Mouse (Mus musculus) right cerebral cortex, postnatal 10 days (tissue): ENCODE measurements around the gene Etl4.

Experiments
- DNase-seq, 2 experiments: peaks; one replicate each; pipeline ENCODE4 v3.0.0; 2021; ENCODE audit warnings: low spot score in 2 of 2

Etl4 gene

DNA sequence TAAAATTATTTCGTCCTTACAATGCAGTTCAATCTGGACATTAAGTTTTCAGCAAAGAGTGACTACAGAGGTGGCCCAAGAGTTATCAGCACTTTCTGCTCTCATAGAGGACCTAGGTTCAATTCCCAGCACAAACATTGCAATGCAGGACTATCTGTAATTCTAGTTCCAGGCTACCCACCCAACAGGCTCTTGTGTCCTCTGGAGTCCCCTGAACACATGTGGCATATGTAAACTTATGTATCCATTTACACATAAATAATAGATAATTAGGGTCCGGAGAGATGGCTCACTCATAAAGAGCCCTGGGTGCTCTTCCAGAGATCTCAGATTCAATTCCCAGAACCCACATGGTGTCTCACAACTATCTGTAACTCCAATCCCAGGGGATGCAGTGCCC, 533.2 kb downstream of the Etl4 start:
- no peak for DNase-seq

DNA sequence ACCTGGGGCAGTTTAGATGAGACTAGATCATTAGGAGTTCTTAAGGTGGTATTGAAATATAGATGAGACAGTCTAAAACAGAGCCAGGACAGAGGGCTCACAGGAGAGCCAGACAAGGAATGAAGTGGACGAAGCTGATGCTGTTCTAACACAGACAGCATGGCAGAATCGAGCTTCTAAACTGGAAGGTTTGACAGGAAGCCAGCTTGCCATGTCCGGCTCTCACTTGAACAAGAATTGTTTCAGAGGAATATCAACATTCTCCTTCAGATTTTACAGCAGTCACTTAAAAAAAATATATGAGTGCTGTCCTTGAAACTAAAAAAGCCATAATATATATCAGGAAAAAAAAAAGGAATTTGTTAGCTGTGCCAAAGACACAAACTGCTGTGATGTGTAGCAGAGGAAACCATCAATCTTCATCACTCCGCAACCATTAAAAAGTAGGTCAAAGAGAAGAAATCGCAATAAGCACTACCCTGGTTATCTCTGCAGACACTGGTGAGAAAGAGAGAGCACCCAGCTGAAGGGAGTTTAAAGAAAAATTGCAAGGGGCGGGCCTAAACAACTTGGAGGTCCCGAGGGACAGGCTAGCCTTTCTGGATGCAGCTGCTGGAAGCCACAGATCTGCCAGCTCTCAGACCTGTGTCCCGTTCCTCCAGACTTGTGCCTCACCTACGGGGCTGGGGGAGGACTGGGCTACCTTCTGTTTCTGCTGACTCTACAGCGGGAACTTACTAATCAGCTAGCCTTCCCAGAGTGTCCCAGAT, 534.3 kb downstream of the Etl4 start:
- DNase-seq, result no peak

DNA sequence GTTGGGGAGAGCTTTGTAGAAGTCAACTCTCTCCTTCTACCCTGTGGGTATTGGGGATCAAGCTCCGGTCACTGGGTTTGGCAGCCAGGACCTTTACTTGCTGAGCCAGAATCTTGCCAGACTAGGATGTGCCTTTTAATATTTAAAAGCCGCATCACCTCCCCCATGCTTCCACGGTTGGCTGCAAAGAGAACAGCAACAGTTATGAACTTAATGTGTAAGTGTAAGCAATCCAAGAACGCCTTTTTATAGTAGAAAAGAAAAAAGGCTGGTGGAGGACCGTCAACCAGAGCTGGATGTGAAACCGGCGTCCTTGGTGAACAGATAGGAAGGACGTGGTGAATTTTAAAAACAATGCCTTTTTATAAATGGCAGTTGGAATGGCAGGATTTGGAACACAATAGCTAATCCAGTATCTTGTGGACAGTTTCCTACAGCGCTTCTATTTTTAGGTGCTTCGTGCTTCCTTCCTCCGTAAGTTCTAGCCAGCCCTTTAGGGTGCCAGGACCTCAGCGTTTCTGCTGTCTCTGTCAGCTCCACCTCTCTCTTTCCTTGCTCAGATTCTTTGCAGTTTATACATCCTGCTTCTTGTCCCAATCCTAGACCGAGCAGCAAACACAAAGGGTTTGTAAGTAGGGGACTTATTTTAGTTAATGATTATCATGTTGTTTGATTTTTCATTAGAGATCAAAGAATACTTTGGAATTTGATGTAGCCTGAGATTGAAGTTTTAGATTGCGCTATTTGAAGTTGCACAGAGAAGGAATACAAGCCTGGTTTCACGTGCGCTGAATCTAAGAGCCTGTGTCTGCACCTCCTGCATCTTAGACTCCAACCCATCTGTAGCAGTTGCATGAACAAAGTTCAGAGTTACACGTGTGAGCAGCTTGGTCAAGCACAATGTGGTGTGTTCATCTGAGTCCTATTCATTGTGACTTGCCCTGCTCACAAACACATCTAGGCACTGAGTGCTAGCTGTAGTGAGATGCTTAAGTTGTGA, 535.9 kb downstream of the Etl4 start:
- DNase-seq, result no peak

DNA sequence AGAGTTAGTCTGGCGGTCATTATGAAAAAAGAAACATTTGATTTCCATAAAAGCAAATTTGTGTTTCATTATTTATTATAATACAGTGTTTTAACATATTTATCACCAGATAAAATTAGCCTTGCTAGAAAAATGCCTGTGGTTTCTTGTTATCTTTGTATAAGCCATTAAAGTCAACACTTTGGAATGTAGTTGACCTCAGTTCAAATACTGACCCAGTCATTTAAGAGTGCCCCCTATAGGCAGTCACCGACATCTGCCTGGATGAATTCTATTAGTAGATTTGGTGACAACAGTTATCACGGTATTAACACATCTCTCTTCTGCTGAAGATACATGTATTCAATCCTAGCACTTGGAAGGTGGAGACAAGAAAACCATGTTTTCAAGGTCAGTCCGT, 536.6 kb downstream of the Etl4 start:
- no peak for DNase-seq

DNA sequence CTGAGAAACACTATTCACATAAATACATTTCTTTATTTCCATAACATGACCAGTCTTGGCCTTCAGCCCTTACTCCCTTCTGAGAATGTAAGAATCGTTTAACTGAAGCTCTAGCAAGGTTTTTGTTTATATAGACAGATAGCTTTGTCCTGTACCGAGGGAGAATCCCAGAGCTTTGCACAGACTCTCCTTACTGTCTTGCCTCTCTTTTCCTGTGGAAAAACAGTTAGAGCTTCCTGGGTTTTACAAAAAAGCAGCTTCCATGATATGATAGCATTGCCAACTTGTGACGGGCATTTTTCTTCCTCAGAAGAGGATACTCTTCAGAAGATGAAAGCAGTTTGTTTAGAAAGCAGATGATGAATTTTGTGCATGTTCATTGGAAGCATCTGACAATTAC, 541.4 kb downstream of the Etl4 start:
- DNase-seq, result no peak

DNA sequence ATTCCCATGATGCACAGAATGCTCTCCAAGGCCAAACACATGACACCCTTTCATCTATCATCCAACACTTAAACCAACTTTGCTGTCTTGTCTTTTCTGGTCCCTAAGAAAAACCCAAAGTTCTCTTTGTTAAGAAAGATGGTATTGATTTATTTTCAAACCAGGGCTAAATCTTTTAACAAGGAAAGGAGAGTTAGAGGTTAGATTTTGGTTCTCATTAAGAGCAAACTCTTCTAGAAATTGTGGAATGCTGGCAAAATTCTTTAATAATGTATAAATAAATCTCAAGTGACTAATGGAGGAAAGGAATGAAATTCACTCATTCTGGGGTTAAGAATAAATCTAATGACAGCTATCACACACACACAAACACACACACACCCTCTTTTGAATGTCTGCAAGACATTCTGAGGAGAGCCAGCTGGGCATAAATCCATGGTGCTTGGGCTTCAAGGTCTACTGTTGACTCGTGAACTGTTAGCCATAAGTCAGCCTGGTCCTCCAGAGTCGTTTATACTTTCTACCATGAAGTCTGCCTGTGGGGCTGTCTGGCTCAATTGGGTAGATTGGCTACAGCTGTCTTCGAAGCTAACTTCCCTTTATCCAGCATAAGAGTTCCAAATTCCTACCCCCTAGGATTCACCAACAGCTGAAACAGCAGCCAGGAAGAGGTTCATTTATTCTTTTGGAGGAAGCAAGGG, 544.1 kb downstream of the Etl4 start:
- DNase-seq, result no peak

- no peak for DNase-seq
Measured at GRCm38 (mm10) chr2:20479199-20479598, 569.6 kb downstream of the Etl4 start.

DNA sequence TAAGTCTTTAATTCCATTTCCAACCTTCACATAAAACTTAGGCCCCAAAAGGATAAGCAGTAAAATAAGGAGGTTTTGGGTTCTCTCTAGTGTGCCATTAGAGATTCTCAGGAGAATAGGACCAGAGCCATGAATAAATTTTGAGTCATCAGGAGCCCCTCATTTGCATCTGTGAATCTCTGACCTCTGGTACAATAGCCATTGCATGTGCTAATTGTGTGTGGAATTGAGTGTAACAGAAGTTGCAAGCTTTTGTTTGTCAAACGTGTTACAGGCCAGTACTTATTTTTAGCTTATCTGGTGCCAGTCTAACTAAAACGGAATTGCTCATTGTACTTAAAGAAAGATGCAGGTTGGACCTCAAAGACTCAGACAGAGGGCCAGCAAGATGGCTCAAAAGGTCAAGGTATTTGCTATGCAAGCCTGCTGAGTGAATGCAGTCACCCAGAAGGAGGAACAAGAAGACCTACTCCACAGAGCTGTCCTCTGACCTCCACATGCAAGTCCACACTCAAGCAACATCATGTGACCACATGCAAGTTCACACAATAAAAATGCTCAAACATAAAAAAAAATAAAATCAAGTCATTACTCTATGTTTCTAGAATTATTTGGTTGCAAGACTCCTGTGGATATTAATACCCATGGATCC, 576.7 kb downstream of the Etl4 start:
- DNase-seq, result no peak

DNA sequence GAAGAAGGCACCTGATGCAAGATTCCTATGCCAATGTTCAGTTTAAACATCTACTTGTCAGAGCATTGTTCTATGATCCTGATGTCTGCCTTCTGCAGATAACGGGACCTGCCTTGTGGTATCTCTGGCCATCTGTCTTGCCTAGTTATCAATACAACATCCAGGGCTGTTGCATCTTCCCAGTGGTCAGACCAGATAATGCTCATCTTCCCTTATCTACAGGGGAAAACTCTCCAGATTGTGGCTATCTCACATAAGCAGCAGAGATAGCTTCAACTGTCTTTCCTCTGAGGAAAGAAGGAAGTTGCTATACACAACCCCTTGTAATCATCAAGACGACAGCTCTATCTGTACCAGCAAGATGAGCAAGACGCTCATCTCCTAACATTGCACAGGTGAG, 579.5 kb downstream of the Etl4 start:
- DNase-seq, result no peak

DNA sequence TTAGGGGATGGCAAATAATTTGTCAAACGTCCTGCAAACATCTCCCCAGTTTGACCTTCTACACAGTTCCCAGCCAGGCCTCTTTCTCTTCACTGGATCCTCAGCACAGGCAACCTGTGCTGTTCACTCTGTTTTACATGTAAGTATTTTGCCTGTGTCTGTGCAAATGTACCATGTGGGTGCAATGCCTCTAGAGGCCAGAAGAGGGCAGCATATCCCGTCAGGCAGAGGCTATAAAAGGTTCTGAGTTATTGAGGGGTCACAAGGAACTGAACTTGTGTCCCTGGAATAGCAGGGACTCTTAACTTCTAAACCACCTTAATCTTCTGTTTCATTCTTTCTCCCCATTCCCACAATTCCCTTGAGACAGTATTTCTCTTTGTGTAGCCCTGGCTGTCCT, 582.5 kb downstream of the Etl4 start:
- DNase-seq, result no peak

DNA sequence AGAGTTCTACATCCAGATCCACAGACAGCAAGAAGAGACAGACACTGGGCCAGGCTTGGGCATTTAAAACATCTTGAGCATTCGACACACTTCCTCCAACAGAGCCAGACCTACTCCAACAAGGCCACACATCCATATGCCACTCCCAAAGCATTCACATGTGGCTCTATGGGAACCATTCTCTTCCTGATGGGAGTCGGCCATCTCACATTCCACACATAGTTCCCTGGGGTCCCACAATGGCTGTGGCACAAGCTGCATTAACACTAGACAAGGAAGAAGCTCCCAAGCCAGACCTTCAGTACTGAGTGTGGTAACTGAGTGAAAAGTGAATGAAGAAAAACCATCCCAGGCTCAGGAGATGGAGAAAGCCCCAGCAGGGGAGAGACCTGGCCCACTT, 584.2 kb downstream of the Etl4 start:
- DNase-seq, result no peak

DNA sequence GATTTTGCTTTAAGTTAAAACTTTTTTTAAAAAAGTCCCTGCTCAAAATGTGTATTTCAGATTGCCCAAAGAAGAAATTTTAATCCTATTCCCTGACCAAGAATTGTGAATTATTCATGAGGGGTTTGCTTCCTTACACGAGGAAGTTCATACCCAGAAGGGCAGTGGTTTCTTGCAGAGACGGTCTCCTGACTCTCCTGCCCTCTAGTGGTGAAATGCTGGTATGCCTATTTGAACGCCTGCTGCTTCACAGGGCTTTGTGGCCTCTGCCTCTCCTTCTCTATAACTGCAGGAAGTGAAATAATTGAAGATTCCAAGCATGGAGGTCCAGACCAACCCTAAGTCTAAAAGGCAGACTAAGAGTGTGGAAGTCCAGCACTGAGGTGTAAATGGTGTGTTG, 585.1 kb downstream of the Etl4 start:
- peak; percentile 62 to 82 for DNase-seq

DNA sequence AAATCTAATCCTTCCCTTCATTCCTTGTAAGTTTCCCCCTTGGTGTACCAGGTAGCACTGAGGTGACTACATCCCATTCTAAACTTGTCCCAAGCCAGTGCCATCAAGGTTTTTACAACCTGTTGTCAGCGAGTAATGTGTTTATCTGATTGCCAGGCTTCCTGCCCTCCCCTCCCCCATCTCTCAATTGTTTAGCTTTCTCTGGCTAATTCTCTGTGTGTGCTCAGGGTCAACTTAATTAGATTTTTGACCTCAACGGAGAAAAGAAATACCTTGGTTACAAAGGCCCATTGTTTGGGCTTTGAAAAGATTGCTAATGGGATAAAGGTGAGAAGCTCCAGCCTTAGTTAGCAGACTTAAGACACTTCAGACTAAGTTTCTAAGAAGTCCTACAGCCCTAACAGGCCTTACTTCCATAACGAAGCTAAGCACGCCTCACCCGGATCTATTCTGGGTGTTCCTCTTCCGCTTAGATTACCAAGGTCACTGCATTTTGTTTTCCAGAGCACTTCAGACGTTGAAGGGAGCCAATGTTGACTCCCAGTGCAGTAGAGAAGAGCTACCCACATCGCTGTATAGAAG, 586.7 kb downstream of the Etl4 start:
- no peak for DNase-seq

DNA sequence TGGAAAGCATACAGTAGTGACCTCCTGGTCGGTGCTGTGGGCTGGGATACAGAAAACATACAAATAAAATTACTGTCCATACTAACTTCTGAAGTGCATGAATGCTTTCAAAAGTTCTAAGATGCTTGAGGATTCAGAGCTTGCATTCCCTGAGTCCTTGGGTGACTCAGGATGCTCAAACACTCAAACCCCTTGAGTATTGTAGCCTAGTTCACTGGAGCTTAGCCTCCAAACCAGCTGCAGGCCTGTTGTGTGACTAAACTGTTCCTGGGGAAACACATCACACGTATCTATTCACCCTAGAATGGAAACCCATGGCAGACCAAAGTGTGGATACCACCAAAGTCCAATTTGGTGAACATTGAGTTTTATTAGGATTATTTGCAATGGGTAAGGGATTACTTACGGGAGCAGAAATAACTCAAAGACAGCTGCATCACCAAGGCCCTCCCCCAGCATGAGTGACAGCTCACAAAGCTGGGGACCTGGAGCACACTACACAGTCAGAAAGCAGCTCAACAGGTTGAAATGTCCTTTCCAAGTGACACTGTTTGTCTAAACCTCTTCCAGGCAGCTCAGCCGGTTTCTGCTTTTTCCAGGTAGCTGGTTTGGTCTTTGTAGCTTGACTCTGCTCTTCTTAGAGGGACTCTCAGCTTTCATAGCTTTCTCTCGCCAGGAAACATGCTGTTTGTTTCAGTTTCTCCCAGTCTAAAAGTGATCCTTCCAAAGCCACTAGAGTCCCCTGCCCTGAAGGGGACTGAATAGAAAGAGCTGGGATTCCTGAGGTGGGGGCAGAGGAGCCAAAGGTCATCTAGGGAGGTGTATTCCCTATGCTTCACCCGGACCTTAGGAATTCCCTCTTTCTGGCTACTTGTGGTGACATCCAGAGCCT, 598.5 kb downstream of the Etl4 start:
- no peak for DNase-seq

- no peak for DNase-seq
Measured at GRCm38 (mm10) chr2:20508724-20509052, 599.1 kb downstream of the Etl4 start.

DNA sequence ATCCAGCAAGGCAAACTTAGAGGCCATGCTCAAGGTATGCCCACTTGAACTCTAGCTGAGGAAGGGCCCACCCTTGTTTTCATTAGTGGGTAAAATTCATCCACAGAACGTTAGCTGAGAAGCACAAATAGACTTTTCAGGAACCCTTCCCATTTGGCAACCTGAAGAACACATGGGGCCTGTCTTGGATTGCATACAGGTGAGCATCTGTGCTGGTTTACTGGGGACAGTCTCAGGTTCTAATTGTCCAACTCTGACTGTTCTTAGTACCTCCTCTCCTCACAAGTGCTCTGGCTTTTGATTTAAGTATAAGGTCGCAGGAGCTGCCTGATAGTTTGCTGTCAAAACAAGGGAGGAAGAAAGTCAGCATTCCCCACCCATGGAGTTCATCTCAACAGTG, 600.5 kb downstream of the Etl4 start:
- DNase-seq, result no peak

- DNase-seq, result no peak
Measured at GRCm38 (mm10) chr2:20516270-20516865, 606.8 kb downstream of the Etl4 start.

DNA sequence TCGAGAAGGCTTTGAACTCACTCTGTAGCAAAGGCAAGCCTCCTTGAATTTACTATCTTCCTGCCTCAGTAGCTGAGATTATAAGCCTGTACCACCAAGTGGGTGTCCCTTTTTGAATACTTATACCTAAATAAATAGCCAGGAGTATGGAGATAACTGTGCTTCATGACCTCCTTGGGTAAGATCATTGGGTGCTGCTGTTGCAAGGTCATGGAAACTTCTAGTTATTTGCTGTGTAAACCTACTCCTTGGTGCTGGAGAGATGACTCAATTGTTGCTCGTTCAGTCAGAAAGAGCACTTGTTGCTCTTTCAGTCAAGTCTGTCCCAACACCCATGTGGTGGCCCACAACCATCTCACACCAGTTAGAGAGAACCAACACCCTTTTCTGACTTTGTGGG, 608.3 kb downstream of the Etl4 start:
- DNase-seq, result no peak

DNA sequence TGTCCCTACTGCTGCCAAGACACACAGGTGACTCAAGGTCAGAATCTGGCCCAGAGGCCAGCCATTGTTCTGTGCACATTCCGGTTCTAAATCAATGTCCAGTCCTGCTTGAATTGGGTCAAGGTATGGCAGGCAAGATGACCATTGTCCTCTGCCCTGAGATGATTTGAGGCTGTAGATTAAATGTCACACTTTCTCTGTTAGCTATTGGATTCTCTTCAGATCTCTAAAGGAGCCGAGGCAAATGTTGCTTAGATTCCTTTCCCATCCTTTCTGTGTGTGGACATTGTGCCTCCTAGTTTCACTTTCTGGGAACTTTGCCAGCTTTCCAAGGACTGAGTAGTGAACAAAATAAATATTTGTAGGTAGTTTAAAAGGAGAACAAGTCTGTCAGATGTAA, 608.9 kb downstream of the Etl4 start:
- DNase-seq, result no peak

GRCm38 (mm10) chr2:20519447-20520098, 610.0 kb downstream of the Etl4 start:
- peak; percentile 32 to 34 for DNase-seq
